Mouse (Mus musculus) limb, embryonic 10.5 days (tissue): ENCODE measurements around the gene Cd79a. TPM values are rescaled to one million over a fixed set of nuclear protein-coding genes. Genes with fewer than 3 reads are reported as not detected.

ENCODE experiments used
- DNase-seq: peaks from one replicate; pipeline ENCODE4 v3.0.0-alpha.2; 2017; ENCODE audit warnings: low spot score
- H3K27ac ChIP-seq: fragments of 300-500 bp; sonication (generic); 2 replicates; pipeline ENCODE4 v1.5.1; 2016; ENCODE audit warnings: mild to moderate bottlenecking
- H3K27me3 ChIP-seq: fragments of 300-500 bp; sonication (generic); 2 replicates; pipeline ENCODE4 v1.6.1; 2016; ENCODE audit warnings: low read depth, mild to moderate bottlenecking; ENCODE audit not compliant: poor library complexity, severe bottlenecking
- H3K36me3 ChIP-seq: fragments of 300-500 bp; sonication (generic); 2 replicates; pipeline ENCODE4 v1.6.1; 2016; ENCODE audit warnings: mild to moderate bottlenecking, moderate library complexity
- H3K4me1 ChIP-seq: fragments of 300-500 bp; sonication (generic); 2 replicates; pipeline ENCODE4 v1.6.1; 2016
- H3K4me3 ChIP-seq: fragments of 300-500 bp; sonication (generic); 2 replicates; pipeline ENCODE4 v1.5.1; 2016; ENCODE audit warnings: mild to moderate bottlenecking, moderate library complexity
- H3K9me3 ChIP-seq: fragments of 300-500 bp; sonication (generic); replicated peaks from 2 replicates; pipeline ENCODE4 v1.6.1; 2016; ENCODE audit warnings: mild to moderate bottlenecking
- WGBS: fragments of 180-500 bp; shearing (Covaris S2); methylation state at CpG from one replicate; pipeline ENCODE4 v1.1.7; 2016; 5-methylcytosine and 5-hydroxymethylcytosine counted together
- polyA plus RNA-seq: library from polyadenylated mRNA; unstranded; fragments of >200 nt; fragmentation: Nextera tagmentation; extraction: Ambion mirVana; gene quantifications from 2 replicates; pipeline ENCODE4 v1.2.1, GENCODE M21; 2016

The Cd79a gene
- polyA plus RNA-seq = 0.31 and 0.36 TPM in 2 replicates

DNA sequence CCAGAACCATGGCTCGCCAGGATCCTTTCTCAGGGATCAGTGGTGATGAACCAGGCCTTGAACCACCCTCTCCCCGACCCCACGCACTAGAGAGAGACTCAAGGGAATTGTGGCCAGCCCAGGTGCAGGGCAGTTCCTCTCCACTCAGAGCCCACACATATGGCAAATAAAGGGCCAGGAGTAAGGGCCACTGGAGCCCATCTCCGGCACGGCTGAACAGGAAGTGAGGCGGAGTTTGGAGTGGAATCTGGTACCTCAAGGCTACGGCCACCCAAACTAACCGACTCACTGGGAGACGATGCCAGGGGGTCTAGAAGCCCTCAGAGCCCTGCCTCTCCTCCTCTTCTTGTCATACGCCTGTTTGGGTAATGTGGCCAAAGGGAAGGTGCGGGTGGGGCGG lies at the start of gene Cd79a:
Cd79a (plus strand) TSS at position 158 of the 400 bp plus-strand sequence.
- no peak for DNase-seq
- 67% methylated on average over 12 of the region's 12 CpGs for WGBS
- H3K27ac ChIP-seq = peak within 1 kb of the TSS; percentile 46
- no peak within 1 kb of the TSS for H3K4me3 ChIP-seq
- no peaks in the 10 kb centered on the region for H3K27me3 ChIP-seq
- H3K36me3 ChIP-seq = no peaks in the 10 kb centered on the region
- H3K9me3 ChIP-seq = no peaks in the 10 kb centered on the region
- peaks cover 13% of the 10 kb centered on the region for H3K4me1 ChIP-seq

DNA sequence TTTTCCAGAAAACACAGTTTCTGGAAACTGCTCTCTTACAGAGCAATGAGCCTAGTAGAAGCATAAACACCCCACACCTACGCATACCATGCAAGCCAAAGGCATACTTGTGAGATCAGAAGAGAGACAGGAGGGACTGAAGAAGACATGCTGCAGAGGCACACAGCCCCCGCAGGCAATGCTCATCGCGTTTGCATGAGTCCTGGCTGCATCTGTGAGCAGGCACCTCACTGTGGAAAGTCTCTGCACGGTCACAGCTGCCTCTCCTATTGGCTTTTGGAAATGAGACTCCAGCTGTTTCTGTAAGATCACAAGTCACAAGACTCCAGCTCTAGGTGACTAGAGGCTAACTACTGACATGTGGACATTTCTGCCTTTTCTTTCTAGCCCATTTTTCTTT lies 47.0 kb upstream of the Cd79a start:
- Histone ChIP-seq H3K27me3 (no peaks in the 10 kb centered on the region), H3K27ac (no peak overlapping the region), H3K36me3 (no peaks in the 10 kb centered on the region), H3K4me3 (no peak overlapping the region), H3K4me1 (peaks cover 28% of the 10 kb centered on the region), H3K9me3 (no peaks in the 10 kb centered on the region)
- WGBS = 21% methylated on average over 5 of the region's 5 CpGs
- DNase-seq = no peak

DNA sequence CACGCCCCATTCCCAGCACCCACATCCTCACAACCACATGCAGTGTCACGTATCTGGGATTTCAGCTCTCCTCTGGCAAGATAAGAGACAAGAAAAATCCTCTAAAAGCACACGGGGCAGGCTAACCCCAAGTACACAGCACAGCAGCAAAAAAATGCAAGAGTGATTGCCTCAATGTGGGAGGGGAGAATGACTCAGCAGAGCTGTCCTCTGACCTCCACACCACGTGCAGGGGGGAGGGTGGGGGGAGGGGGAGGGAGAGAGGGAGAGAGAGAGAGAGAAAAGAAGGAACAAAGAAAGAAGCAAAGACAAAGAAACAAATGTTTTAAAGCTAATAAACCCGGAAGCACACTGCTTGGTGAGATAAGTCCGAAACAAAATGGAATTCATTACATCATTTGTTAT lies 46.3 kb upstream of the Cd79a start:
- Histone ChIP-seq H3K27ac (peak overlapping the region; percentile 42), H3K9me3 (no peaks in the 10 kb centered on the region), H3K36me3 (no peaks in the 10 kb centered on the region), H3K27me3 (no peaks in the 10 kb centered on the region), H3K4me1 (peaks cover 28% of the 10 kb centered on the region), H3K4me3 (no peak overlapping the region)
- DNase-seq = peak; percentile 45
- WGBS = 47% methylated on average over 6 of the region's 6 CpGs

DNA sequence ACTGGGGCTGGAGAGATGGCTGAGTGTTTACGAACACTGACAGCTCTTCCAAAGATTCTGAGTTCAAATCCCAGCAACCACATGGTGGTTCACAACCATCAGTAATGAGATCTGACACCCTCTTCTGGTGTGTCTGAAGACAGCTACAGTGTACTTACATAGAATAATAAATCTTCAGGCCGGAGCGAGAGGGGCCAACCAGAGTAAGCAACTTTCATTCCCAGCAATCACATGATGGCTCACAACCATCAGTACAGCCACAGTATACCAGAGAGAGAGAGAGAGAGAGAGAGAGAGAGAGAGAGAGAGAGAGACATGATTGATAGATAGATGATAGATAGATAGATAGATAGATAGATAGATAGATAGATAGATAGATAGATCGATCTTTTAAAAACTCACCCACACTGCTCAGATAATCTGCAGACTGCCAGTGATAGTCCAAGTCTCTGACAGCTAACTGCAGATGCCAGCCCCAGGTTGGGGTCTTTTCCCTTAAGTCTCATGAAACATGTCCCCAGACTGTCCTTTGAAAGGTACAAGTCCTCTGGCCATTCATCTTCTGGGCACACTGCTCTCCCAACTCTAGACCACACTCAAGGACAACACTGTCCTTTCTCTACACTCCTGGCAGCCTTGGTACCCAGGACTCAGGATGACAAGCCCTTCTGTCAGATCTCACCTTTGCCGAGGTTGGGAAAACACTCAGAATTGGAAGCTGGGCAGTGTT lies 45.4 kb upstream of the Cd79a start:
- Histone ChIP-seq H3K36me3 (no peaks in the 10 kb centered on the region), H3K27ac (peak overlapping the region; percentile 4; the same call in 1 of the 2 replicates), H3K27me3 (no peaks in the 10 kb centered on the region), H3K9me3 (no peaks in the 10 kb centered on the region), H3K4me3 (no peak overlapping the region), H3K4me1 (peaks cover 25% of the 10 kb centered on the region)
- no peak for DNase-seq
- WGBS = 83% methylated on average over 5 of the region's 5 CpGs

DNA sequence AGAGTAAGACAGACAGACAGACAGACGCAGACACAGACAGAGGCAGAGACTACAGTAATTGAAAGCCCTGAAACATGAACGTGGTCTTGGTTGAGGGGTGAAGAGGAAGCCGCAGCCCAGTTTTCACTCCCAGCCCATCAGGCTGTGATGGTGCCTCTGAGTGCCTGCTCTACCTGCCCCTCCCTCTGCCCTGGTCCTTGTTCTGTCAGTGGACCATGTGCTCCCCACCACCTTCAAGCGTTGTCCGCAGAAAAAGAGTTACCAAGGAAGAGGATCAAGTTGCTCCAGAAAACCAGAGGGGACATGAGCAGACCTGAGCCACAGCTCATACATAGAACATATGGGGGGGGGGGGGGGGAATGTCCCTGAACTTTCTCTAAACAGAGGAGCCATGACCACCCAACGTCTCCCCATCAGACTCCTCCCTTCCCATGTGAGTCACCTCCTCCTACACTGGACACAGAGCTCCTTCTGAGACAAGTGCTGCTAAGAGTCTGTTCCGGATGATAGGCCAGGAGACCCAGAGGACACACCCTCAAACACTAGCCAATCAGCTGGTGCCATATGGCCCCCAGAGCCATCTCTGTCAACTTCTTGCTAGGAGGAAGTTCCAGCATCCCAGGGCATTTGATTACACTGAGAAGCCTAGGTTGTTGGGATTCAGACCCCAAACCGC lies 44.5 kb upstream of the Cd79a start:
- H3K27me3 ChIP-seq = no peaks in the 10 kb centered on the region
- peak overlapping the region; percentile 73 for H3K27ac ChIP-seq
- no peaks in the 10 kb centered on the region for H3K36me3 ChIP-seq
- H3K4me1 ChIP-seq = peaks cover 28% of the 10 kb centered on the region
- WGBS = 80% methylated on average over 8 of the region's 8 CpGs
- H3K4me3 ChIP-seq = no peak overlapping the region
- no peak for DNase-seq
- H3K9me3 ChIP-seq = no peaks in the 10 kb centered on the region

DNA sequence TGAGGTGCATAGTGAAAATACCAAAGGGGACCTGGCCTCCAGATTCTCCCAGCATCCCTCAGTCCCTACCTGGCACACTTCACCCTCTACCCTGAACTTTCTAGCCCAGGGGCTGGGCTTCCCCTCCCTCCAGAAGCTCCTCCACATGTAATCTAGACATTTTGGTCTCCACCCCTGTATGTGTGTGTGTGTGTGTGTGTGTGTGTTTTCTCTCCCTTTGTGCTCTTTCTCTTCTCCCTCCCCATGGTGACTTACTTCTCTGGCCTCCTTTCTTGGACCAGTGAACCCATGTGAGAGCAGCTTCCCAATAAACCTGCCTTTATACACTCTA lies 44.0 kb upstream of the Cd79a start:
- no peaks in the 10 kb centered on the region for H3K36me3 ChIP-seq
- H3K9me3 ChIP-seq = no peaks in the 10 kb centered on the region
- peaks cover 28% of the 10 kb centered on the region for H3K4me1 ChIP-seq
- DNase-seq = no peak
- H3K27ac ChIP-seq = peak overlapping the region; percentile 73
- 0 out of 2 replicates have a peak overlapping the region, but pooled peaks have one; percentile 22 for H3K4me3 ChIP-seq
- no peaks in the 10 kb centered on the region for H3K27me3 ChIP-seq

DNA sequence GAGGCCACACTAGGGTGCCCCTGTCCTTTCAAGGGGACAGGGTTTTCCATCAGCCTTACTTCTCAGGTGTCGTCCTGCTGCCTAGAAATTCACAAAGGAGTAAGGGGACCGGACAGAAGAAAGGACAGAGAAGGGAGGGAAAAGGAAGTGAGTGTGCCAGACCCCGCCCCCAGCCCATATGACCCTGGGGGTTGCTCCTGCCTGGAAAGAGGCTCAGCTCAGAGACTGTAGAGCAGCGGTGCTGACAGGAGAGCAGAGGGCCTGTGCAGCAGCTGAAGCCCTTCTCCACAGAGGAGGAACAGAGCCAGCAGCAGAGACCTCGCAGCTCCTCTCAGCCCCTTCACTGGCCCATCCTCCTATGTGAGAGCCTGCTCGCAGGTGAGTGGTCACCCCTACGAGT lies 43.5 kb upstream of the Cd79a start:
- Histone ChIP-seq H3K36me3 (no peaks in the 10 kb centered on the region), H3K27ac (peak overlapping the region; percentile 73), H3K4me3 (peak overlapping the region; percentile 22; the same call in 1 of the 2 replicates), H3K27me3 (no peaks in the 10 kb centered on the region), H3K9me3 (no peaks in the 10 kb centered on the region), H3K4me1 (peaks cover 28% of the 10 kb centered on the region)
- no peak for DNase-seq
- WGBS = 41% methylated on average over 7 of the region's 7 CpGs

DNA sequence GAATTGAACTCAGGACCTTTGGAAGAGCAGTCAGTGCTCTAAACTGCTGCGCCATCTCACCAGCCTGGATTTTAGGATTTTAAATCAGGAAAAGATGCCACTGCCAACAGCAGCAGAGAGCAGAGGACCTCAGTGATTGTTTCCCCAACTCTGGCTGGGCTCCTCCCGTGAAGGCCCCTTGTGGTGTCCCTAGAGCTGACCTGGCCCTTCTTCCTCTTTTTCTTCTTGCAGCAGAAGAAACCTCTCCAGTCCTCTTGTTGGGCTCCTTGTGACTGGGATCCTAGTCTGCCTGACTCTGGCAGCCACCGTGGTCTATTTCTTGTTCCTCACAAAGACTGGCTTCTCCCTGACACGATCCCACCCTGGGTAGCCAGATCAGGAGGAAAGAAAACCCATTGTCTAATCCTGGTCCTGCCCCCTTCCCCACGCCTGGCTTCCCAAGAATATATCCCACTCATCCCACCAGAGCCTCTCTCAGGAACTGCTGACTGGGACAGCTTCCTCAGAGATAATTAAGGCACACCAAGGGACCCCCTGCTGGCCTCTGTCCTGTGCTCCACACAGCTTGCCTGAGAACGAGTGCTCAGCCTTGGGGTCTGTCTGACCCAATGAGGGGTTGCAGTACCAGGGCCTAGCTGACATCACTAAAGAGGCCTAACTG lies 40.6 kb upstream of the Cd79a start:
- no peak for DNase-seq
- Histone ChIP-seq H3K27me3 (no peaks in the 10 kb centered on the region), H3K9me3 (no peaks in the 10 kb centered on the region), H3K4me1 (peaks cover 19% of the 10 kb centered on the region), H3K36me3 (no peaks in the 10 kb centered on the region), H3K4me3 (no peak overlapping the region), H3K27ac (no peak overlapping the region)
- WGBS = 57% methylated on average over 6 of the region's 6 CpGs

DNA sequence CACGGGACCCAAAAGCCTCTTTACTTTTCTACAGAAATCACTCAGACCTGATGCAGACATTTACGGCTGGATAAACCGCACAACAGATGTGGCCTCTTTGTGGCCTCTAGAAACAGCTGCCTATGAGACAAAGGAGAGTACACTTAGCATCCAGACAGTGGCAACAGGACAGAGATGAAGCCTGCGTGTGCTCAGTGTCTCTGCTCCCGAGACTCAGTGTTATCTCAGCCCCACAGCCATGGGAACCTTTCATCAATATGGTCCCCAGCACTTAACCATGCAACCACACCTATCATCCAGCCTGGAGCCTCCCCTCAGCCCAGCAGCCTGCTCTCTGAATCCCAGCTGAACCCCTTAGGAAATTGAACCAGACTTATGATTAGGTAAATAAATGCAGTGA lies 37.9 kb upstream of the Cd79a start:
- H3K9me3 ChIP-seq = no peaks in the 10 kb centered on the region
- no peak for DNase-seq
- H3K4me3 ChIP-seq = no peak overlapping the region
- WGBS = 79% methylated on average over 5 of the region's 5 CpGs
- peaks cover under 1% of the 10 kb centered on the region; the same call in 1 of the 2 replicates for H3K27me3 ChIP-seq
- no peaks in the 10 kb centered on the region for H3K36me3 ChIP-seq
- H3K27ac ChIP-seq = no peak overlapping the region
- H3K4me1 ChIP-seq = peaks cover 4% of the 10 kb centered on the region; the same call in 1 of the 2 replicates

DNA sequence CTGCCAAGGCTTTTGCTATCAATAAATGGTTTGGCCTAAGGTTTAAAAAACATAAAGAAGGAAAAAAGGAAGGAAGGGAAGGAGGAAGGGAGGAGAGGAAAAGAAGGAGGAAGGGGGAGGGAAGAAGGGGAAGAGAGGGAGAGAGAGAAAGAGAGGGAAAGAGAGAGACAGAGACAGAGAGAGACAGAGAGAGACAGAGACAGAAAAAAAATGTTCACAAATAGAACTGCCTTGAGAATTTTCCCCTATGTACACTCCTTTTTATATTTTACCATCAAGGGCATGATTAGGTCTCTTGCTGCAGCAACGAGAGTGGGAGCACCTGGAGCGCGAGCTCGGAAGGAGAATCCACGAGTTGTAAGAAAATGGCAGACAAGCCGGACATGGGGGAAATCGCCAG lies 35.3 kb upstream of the Cd79a start, which contains the start of gene Gm9844:
Gm9844 (plus strand) TSS at position 301 of the 400 bp plus-strand sequence.
- WGBS = 89% methylated on average over 7 of the region's 7 CpGs
- no peaks in the 10 kb centered on the region for H3K36me3 ChIP-seq
- peaks cover 7% of the 10 kb centered on the region; the same call in 1 of the 2 replicates for H3K27me3 ChIP-seq
- H3K27ac ChIP-seq = no peak within 1 kb of the TSS
- DNase-seq = no peak
- peaks cover 2% of the 10 kb centered on the region; the same call in 1 of the 2 replicates for H3K4me1 ChIP-seq
- no peak within 1 kb of the TSS for H3K4me3 ChIP-seq
- H3K9me3 ChIP-seq = no peaks in the 10 kb centered on the region

DNA sequence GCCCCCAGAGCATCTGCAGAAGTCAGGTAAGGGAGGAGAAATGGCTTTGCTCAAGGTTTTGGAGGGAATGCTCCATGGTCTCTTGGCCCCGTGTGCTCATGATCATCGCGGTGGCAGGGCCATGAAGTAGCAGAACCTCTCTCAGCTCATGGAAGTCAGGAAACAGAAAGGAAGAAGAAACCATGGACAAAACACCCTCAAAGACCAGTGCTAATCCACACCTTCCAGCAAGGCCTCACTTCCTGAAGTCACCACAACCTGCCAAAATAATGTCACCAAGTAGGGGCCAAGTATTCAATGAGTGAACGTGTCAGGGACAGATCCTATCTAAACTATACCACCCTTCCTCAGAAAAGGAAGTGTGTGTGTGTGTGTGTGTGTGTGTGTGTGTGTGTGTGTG lies 34.3 kb upstream of the Cd79a start:
- no peak for DNase-seq
- Histone ChIP-seq H3K4me1 (no peaks in the 10 kb centered on the region), H3K4me3 (no peak overlapping the region), H3K27ac (no peak overlapping the region), H3K9me3 (no peaks in the 10 kb centered on the region), H3K36me3 (no peaks in the 10 kb centered on the region), H3K27me3 (peaks cover 7% of the 10 kb centered on the region; the same call in 1 of the 2 replicates)
- WGBS = 88% methylated on average over 4 of the region's 4 CpGs

DNA sequence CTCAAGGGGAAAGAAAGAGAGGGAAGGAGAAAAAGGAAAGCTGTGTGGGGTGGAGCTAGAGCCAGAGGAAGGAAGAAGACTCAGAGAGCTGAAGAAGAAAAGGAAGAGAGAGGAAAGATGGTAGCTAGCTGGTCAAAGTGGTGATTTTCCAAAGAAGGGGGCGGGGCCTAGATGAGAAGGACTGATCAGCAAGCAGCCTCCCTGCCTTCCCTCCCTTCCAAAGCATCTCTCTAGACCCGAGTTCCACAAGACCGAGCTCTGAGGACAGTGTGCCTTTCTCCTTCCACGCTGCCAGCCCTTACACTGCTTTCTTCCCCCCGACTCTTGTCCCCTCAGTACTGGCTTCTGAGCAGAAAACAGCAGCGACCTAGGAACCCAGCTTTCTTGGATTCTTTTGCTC lies 33.0 kb upstream of the Cd79a start:
- H3K27ac ChIP-seq = no peak overlapping the region
- no peaks in the 10 kb centered on the region for H3K4me1 ChIP-seq
- peaks cover 20% of the 10 kb centered on the region for H3K27me3 ChIP-seq
- H3K4me3 ChIP-seq = no peak overlapping the region
- 30% methylated on average over 6 of the region's 6 CpGs for WGBS
- no peaks in the 10 kb centered on the region for H3K36me3 ChIP-seq
- no peaks in the 10 kb centered on the region for H3K9me3 ChIP-seq
- no peak for DNase-seq

DNA sequence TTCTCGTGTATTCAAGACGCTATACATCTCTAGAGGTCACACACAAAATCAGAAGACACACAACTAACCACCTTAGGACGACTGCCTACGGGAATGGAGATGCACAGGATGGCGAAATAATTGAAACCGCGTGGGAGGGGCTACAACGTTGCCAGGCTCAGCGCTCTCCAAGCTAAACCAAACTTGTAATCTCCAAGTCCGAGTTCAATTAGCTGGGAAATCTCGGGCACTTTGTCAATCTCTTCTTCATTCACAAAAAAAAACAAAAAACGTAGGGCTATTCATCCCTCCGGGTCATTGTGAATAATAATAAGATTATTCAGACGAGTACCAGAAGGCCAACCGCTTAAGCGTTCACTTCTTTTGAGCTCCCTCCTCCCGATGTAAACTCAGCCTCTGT lies 28.1 kb upstream of the Cd79a start:
- H3K27me3 ChIP-seq = peaks cover 44% of the 10 kb centered on the region
- H3K9me3 ChIP-seq = 0 out of 2 replicates have a peak, but pooled peaks cover 3% of the 10 kb centered on the region
- no peak overlapping the region for H3K27ac ChIP-seq
- peaks cover 2% of the 10 kb centered on the region; the same call in 1 of the 2 replicates for H3K4me1 ChIP-seq
- H3K4me3 ChIP-seq = no peak overlapping the region
- H3K36me3 ChIP-seq = no peaks in the 10 kb centered on the region
- no peak for DNase-seq
- 74% methylated on average over 17 of the region's 17 CpGs for WGBS
